Mouse (Mus musculus): ENCODE measurements around the gene Nccrp1.
"Not testable (repeated sequence)": the region's sequence is repeated elsewhere in the genome, so short reads cannot be mapped to it uniquely, and the experiment has no call there.

The Nccrp1 gene

GRCm38 (mm10) chr7:28570291-28570981, 23.4 kb upstream of the Nccrp1 start:
- DNase-seq (ENCODE audit: low spot score) = peak; percentile 77

- DNase-seq (ENCODE audit: low spot score) = no peak
These were observed 21.2 kb upstream of the Nccrp1 start for GRCm38 (mm10) chr7:28568253-28568652.

- DNase-seq (ENCODE audit: low spot score) = no peak
These were observed 20.5 kb upstream of the Nccrp1 start for GRCm38 (mm10) chr7:28567539-28567938.

- no peak for DNase-seq (ENCODE audit: low spot score)
These were observed 18.4 kb upstream of the Nccrp1 start for GRCm38 (mm10) chr7:28565407-28565806.

GRCm38 (mm10) chr7:28562951-28563350, 15.9 kb upstream of the Nccrp1 start:
- no peak for DNase-seq (ENCODE audit: low spot score)

DNA sequence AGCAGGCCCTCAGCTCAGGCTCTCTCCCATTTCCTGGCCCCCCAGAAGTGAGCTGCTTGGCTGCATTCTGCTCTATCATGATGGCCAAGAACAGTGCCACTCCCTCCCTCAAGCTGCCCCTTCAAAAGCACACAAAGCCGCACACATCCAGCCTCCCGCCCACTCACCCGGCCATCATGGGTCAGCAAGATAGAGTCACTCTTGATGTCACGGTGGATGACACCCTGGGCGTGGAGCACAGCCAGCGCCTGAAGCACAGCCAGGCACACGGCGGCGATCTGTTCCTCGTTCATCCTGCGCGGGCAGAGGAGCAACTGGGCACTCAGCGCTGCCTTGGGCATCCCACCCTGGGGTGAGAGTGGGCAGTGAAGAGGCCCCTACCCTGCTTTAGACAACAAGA, 15.3 kb upstream of the Nccrp1 start:
- no peak for DNase-seq (ENCODE audit: low spot score)

DNA sequence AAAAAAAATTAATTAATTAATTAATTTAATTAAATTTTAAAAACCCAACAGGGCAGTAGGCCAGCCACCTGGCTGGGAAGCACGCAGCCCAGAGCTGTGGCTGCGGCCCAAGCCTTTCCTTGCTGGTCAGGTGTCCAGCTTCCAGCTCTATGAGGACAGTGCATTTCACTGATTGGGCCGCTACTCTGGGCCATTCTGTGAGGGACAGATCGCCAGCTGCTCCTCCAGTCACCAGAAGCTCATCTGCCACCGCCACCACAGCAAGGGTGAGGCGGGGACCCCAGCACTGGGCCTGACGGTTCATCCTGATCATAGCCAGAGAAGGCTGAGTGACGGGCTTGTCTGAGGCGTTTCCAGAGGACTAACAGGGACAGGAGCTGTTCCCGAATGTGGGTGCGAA, 14.9 kb upstream of the Nccrp1 start:
- DNase-seq (ENCODE audit: low spot score) = no peak

GRCm38 (mm10) chr7:28560856-28561255, 13.8 kb upstream of the Nccrp1 start:
- no peak for DNase-seq (ENCODE audit: low spot score)

DNA sequence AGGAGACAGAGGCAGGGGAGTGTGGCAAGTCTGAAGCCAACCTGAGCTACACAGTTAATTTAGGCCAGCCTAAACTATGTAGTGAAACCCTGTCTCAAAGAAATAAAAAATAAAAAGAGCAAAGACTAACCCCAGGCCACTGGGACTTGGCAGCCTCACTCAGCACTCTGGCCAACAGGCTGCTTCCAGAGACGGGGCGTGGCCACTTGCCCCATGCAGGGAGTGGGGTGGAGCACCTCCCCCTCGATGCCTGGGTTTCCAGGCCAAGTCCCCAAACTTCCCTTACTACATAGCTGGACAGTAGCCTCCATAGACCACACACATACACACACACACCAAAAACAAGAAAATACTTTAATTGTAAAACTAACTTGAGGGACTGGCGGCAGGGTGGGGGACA, 11.4 kb upstream of the Nccrp1 start:
- DNase-seq (ENCODE audit: low spot score) = no peak

DNA sequence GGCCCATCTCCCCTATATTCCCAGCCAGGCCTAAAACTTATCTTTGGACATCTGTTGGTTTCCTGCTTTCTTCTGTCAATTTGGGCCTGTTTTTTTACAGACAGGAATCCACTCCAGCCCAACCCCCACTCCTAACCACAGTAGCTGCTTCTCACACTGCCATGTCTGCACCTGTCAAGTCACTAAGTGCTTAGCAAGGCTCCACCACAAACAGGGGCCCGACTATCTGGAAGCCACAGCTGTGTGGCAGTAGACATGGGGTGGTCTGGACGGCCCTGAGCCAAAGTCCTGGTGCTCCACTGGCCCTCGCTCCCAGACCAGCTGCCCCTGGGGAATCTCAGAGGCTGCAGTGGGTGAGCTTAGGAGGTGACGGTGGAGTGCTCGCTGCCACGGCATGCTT, 10.7 kb upstream of the Nccrp1 start:
- no peak for DNase-seq (ENCODE audit: low spot score)

- no peak for DNase-seq (ENCODE audit: low spot score)
These were observed 10.0 kb upstream of the Nccrp1 start for GRCm38 (mm10) chr7:28557069-28557468.

- no peak for DNase-seq (ENCODE audit: low spot score)
These were observed 9.0 kb upstream of the Nccrp1 start for GRCm38 (mm10) chr7:28555939-28556535.

DNA sequence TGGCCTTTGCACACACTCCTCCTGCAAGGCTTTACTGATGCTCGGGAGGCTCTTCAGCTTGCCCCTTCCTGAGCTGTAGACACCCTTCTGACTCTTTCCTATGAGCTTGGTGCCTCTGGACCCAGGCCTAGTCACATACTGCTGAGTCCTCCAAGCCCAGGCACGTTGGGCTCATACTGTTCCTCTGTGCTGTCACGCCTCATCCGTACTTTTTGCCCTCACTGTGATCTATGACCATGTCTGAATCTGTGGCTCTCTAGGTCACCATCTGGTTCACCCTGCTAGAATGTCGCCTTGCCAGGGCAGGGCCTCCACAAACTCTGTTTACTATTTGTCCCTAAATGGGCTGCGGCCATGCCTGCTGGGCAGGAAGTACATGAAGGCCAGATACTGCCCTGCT, 6.0 kb upstream of the Nccrp1 start:
- no peak for DNase-seq (ENCODE audit: low spot score)

- no peak for DNase-seq (ENCODE audit: low spot score)
These were observed 574 bp upstream of the Nccrp1 start for GRCm38 (mm10) chr7:28547628-28548027.

- DNase-seq (ENCODE audit: low spot score) = no peak
These were observed 405 bp downstream of the Nccrp1 start for GRCm38 (mm10) chr7:28546649-28547048.

- DNase-seq (ENCODE audit: low spot score) = no peak
These were observed 1.2 kb downstream of the Nccrp1 start for GRCm38 (mm10) chr7:28545891-28546210.

DNA sequence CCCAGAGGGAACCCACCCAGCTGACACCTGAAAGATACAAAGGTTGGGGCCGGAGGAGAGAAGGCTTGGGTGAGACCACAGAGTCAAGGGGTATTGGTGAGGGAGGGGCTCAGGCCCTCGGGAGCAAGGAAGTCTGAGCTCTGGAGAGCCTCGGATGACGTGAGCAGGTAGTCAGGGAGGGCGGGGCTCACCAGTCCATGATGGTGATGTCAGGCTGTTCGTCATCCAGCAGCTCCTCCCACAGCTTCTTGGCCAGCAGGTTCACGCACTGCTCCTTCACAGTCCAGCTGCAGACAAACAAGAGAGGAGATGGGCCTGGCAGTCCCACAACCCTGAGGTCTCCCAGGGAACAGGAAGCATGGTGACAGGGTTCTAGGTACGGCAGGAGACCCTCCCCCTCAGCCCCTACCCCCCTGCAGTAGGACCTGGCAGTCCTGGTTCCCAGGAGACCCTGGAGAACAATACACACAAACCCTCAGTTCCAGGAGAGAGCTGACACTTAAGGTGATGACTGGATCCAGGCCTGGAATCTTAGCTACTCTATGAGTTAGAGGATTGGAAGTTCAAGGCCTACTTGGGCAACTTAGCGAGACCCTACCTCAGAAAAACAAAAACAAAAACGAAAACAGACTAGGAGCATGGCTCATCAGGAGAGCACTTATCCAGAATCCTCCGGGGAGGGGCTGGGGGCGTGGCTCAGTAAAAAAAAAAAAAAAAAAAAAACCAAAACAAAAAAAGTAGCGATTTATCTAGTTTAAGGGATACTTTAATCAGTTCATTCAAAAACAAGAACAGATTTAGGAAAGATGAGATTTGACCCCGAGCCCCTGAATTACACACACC, 1.8 kb downstream of the Nccrp1 start:
- DNase-seq (ENCODE audit: low spot score) = no peak

- DNase-seq (ENCODE audit: low spot score) = no peak
These were observed 2.9 kb downstream of the Nccrp1 start for GRCm38 (mm10) chr7:28544051-28544601.

DNA sequence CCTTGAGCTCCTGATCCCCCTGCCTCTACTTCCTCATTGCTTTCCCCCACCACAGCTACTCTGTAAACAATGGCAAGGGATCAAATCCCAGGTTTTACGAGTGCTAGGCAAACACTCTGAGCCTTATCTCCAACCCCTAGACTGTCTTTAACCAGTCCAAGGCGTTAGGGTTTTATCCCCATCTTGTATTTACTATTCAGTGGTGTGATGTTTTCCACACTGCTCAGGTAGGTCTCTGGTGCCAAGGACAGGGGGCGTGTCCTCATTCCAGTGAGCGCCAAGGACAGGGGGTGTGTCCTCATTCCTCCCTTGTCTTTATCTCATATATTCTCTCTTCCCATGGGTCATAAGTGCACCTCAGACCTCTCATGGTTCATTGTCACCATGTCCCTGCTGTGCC, 6.5 kb downstream of the Nccrp1 start, which contains the start of gene Sycn:
TSS of gene Sycn (plus strand) at position 360 of the 400 bp plus-strand sequence.
- DNase-seq (ENCODE audit: low spot score) = no peak

- DNase-seq (ENCODE audit: low spot score) = not testable (repeated sequence)
These were observed 8.2 kb downstream of the Nccrp1 start for GRCm38 (mm10) chr7:28538886-28539285.

- DNase-seq (ENCODE audit: low spot score) = no peak
These were observed 15.0 kb downstream of the Nccrp1 start for GRCm38 (mm10) chr7:28532005-28532404.

DNA sequence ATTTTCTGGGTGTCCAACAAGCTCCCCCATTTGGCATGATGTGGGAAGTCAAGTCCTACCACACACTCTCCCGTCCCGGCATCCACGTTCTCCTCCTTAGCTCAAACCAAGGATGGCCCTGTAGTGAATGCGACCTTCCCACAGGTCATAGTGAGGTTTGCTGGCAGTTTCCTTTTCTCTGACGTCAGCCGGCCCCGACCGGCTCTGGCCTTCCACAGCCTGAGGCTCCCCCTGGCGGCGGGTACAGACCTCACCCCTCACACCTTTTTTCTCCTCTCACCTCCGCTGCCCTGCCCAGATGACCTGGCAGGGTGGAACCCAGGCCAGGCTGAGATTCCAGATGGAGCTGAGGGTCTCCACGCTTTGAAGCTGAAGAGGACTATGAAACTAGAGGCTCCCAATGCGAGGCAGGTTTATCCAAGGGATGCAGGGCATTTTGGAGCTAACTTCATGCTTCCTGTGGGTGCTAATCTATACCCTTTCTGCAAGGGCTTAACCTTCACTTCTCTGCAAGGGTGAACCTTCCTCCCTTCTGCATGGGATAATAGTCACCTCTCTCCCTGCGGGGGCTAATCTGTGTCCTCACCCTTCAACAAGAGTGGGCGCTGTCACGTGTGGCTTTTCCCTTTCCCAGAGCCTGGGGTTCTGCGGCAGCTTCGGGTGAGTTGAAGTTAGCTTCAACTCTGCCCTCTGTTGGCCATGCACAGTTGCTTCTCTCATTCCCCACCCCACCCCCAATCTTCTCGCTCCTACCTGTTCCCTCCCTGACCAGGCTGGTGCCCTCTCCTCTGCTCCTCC, 18.9 kb downstream of the Nccrp1 start:
- DNase-seq (ENCODE audit: low spot score) = peak; percentile 36

Data from urinary bladder, postnatal 10 days (tissue).